Mouse (Mus musculus) lung, postnatal 25 days (tissue): ENCODE data around the gene Shank3.
A peak's percentile ranks its signal among the peaks of the same experiment; 100 is the strongest.

Source experiments
- DNase-seq: peaks from one replicate; pipeline ENCODE4 v3.0.0; 2022; ENCODE audit warnings: low spot score

Gene Shank3

GRCm38 (mm10) chr15:89498961-89499688, at the start of gene Shank3:
Gene Shank3, plus strand, starts transcription at chr15:89499623.
- DNase-seq, result no peak

GRCm38 (mm10) chr15:89452906-89453864, 46.2 kb upstream of the Shank3 start:
- DNase-seq, result peak; percentile 48

GRCm38 (mm10) chr15:89453865-89454478, 45.5 kb upstream of the Shank3 start, which contains the start of gene Mapk8ip2:
Gene Mapk8ip2, plus strand, starts transcription at chr15:89453913.
- no peak for DNase-seq

GRCm38 (mm10) chr15:89454857-89455256, 44.6 kb upstream of the Shank3 start:
- no peak for DNase-seq

GRCm38 (mm10) chr15:89455642-89456041, 43.8 kb upstream of the Shank3 start:
- DNase-seq, result no peak

- no peak for DNase-seq
Measured at GRCm38 (mm10) chr15:89458942-89459341, 40.5 kb upstream of the Shank3 start.

GRCm38 (mm10) chr15:89459821-89460220, 39.6 kb upstream of the Shank3 start:
- no peak for DNase-seq

GRCm38 (mm10) chr15:89460298-89460697, 39.1 kb upstream of the Shank3 start:
- no peak for DNase-seq

- no peak for DNase-seq
Measured at GRCm38 (mm10) chr15:89461321-89461720, 38.1 kb upstream of the Shank3 start.

- no peak for DNase-seq
Measured at GRCm38 (mm10) chr15:89462176-89462575, 37.2 kb upstream of the Shank3 start.

GRCm38 (mm10) chr15:89463334-89464235, 35.8 kb upstream of the Shank3 start:
- no peak for DNase-seq

- DNase-seq, result no peak
Measured at GRCm38 (mm10) chr15:89465052-89465451, 34.4 kb upstream of the Shank3 start.

- no peak for DNase-seq
Measured at GRCm38 (mm10) chr15:89468577-89468976, 30.8 kb upstream of the Shank3 start.

- no peak for DNase-seq
Measured at GRCm38 (mm10) chr15:89471476-89471875, 27.9 kb upstream of the Shank3 start.

- DNase-seq, result no peak
Measured at GRCm38 (mm10) chr15:89473370-89473769, 26.1 kb upstream of the Shank3 start.

- DNase-seq, result no peak
Measured at GRCm38 (mm10) chr15:89473921-89474320, 25.5 kb upstream of the Shank3 start.

GRCm38 (mm10) chr15:89474596-89475292, 24.7 kb upstream of the Shank3 start:
- no peak for DNase-seq

GRCm38 (mm10) chr15:89475293-89475600, 24.2 kb upstream of the Shank3 start:
- DNase-seq, result no peak

GRCm38 (mm10) chr15:89475611-89476474, 23.6 kb upstream of the Shank3 start:
- DNase-seq, result peak; percentile 97

- no peak for DNase-seq
Measured at GRCm38 (mm10) chr15:89476475-89476815, 23.0 kb upstream of the Shank3 start.
